Mouse (Mus musculus) cortical plate, adult 2 months (tissue): ENCODE measurements at regions not wholly inside any gene's neighbourhood (a gene's known extent, or its start where the extent isn't known, plus 50 kb on each side); places are given as distances from the start of the nearest gene placed in this dataset.

Source experiments
- CTCF ChIP-seq: fragments of 200-500 bp; IDR thresholded peaks from 2 replicates; pipeline ENCODE4 v1.5.1; 2011; ENCODE audit warnings: mild to moderate bottlenecking, control low read depth, low read length; ENCODE audit not compliant: insufficient read depth; ENCODE audit errors: extremely low read depth
- POLR2A ChIP-seq: fragments of 200-500 bp; IDR thresholded peaks from 2 replicates; pipeline ENCODE4 v1.6.1; 2011; ENCODE audit warnings: mild to moderate bottlenecking, low read length, control low read depth; ENCODE audit not compliant: insufficient read depth; ENCODE audit errors: extremely low read depth

DNA sequence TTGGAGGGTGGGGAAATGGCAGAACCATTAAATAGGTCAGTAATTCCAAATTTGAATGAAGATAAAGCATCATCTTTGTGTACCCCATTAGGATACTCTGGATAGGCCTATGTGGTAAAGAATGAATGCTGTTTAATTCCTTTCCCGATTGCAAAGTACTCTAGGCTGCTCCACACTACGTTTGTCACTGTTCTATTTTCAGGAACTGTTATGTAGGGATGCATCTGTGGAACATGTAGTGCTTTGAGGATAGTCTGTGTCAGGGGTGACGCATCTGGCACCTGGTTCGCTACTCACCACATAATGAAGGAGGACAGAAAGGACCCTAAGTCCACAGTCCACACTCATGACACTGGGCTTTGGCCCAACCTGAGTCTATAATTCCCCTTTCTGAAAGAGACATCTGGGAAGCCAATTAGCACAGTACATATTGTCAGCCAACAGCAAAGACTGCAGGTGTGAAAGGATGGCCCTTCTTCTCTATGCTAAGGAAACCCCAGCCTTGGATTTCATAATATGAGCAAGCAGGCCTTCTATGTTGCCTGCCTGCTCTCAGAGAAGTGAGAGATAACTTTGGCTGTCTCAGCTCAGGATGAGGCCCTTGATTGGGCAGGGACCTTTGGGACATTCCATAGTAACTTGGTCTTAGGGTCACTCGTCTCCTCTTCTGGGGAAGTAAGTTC lies 230.4 kb upstream of the Marcks start:
- TF ChIP-seq CTCF: no peak
- no peak for TF ChIP-seq POLR2A
